Mouse (Mus musculus) monocyte, adult 5-6 weeks (primary cell): Measurements from ENCODE around the gene Mylk4. TPM values are rescaled to one million over a fixed set of nuclear protein-coding genes. Genes with fewer than 3 reads are reported as not detected.

ENCODE experiments used
- ATAC-seq: fragments of 153-309, 156-312 bp; replicated peaks from 2 replicates; pipeline ENCODE4 v1.8.0; 2017; ENCODE audit warnings: mild to moderate bottlenecking; ENCODE audit not compliant: low TSS enrichment, insufficient number of reproducible peaks, severe bottlenecking, poor library complexity, low FRiP score
- total RNA-seq: library from RNA; stranded (forward); fragments of 200-1000, 200-491, 200-594 nt; gene quantifications from 3 replicates; pipeline ENCODE4 v1.2.3, GENCODE M21; 2017

Mylk4 gene
- total RNA-seq: not detected in 3 replicates

DNA sequence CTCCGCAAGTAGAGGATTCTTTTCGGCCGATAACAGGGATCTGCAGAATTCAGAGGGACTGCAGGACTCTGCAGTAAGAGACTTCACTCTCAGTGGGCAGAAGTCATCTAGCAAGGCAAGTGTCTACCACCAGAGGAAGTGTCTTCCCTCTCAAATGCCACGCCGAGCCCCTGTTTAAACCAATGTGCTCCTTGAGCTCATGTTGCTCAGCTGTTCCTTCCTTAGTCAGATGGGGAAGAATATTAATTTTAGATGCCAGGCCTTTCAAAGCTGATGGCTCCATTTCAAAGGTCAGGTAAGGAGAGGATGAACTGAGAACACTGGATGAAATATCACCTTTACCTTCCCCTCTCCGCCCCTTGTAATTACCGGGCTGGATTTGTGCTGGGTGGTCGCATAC, at the start of gene Mylk4:
Gene Mylk4, minus strand, starts transcription at position 139 of the 400 bp plus-strand sequence.
- ATAC-seq: no peak

- ATAC-seq: no peak
Measured at GRCm38 (mm10) chr13:32833237-32833636, 49.5 kb upstream of the Mylk4 start.

GRCm38 (mm10) chr13:32832776-32833175, 49.0 kb upstream of the Mylk4 start:
- ATAC-seq: no peak

DNA sequence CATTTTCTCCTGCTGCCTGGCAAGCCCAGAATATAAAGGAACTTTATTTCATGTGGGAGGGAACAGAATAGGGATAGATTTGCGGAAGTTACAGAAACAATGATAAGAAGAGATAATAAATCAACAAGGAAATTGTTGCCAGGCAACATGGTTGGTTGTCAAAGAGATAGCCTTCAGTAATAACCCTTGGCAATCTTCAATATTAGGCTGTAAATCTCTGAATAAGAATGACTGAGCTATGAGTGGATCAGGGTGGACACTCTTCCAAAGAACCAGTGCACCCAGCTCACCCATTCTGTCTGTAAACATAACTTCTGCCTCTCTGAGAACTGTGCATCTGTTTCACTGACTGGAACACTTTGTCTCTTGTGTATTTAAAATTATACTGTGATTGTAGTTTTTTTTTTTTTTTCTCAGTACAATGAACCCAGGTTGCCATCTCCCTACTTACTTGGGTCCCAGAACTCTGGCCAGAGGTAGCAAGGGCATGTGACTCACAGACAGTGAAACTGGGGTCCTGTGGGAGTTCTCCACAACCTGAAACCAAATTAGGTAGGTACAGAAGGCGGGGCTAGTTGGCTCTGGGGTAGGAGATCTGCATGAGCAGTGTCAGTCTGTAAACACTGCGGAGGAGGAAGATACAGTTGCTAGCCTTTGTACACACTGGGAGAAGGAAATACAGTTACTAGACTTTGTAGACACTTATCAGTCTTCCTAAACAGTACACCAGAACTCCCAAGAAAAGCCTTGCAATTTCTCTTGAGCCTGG, 47.9 kb upstream of the Mylk4 start:
- ATAC-seq: peak; percentile 49; the same call in 1 of the 2 replicates

- ATAC-seq: no peak
Measured at GRCm38 (mm10) chr13:32828886-32829285, 45.1 kb upstream of the Mylk4 start.

DNA sequence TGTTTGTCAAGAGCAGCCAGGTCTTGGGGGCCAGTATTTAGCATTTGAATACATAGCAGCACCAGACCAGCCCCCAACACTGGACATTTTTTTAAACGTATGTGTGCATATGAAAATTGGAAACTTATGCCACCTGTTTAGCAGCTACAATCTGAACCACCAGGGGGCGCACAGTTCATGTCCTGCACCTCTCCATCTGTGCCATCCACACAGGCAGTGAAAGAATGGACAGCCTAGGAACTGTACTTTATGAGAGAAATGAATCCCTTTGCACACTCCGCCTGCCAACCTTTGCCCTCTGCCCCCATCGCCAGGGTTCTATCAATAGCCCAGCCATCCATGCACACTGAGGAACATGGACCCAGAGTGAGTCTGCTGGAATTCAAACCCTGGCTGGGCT, 44.2 kb upstream of the Mylk4 start:
- 0 out of 2 replicates have a peak, but pooled peaks have one; percentile 49 for ATAC-seq

GRCm38 (mm10) chr13:32827111-32827822, 43.5 kb upstream of the Mylk4 start:
- no peak for ATAC-seq

DNA sequence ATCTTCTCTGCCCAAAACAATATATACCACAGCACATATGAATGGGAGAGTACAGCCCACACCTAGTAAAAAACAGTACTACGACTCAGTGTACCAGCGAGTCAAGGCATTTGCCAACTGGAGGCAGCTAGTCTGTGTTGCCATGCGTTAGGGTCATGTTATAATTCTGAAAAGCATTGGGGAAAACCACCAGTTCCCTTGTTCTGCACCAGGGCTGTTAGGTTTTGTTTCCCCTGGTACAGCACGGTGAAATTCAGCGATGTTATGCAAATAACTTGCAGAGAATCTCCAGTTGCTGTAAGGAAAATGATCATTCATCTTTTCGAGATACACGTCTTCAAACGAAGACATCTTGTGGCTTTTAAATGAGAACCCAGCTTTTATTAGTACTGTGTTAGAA, 41.8 kb upstream of the Mylk4 start:
- ATAC-seq: no peak

DNA sequence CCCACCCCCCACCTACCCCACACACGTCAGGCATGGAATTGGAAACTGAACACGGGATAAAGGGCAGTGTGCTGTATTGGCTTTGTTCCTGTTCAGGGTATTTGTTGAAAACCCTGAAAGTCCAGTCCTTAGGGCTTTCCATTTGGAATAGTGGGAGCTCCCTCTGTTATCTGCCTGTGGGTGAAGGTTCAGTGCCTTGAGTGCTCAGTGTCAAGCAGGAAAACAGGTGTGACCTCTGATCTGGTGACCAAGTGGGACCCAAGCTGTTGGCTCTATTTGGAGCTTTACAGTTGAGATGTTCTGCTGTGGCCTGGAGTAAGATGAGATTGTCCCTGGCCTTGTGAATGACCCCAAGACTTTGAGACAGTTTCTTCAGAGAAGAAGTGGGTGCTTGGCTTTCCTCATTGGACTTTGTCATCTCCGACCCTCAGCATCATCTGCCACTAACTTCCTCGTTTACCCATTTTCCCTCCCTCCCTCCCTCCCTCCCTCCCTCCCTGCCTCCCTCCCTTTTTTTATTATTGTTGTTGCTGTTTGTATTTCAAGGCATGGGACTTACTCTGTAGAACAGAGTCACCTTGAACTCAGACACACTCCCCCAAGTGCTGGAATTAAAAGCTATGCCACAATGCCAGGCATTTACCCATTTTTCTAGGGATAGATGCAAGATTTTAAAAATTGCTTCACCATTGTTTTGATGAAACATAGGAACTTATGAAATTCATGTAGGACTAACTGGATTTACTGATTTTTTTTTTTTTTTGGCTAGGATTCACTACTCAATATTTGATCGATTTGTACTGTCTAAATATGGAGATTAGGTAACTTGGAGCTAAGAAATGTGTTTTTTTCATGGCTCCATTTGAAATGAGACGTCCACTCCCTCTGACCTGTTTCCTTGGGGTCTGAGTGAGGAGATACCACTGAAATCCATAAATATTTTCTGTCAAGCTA, 40.9 kb upstream of the Mylk4 start:
- ATAC-seq: no peak

- no peak for ATAC-seq
Measured at GRCm38 (mm10) chr13:32823126-32823525, 39.4 kb upstream of the Mylk4 start.

DNA sequence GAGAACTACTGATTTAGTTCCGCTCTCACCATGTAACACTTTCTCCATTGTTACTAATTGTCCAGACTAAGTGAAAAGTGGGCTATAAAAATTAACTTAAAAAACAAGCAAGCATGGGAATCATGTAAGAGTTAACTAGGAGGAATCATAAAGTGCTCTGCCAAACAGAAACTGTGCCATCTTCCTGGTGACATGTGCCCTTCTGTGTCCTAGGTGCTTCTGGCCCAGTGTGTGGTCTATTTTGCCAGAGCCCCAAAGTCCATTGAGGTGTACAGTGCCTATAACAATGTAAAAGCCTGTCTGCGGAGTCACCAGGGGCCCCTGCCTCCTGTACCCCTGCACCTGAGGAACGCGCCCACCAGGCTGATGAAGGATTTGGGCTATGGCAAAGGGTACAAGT, 37.9 kb upstream of the Mylk4 start:
- no peak for ATAC-seq

DNA sequence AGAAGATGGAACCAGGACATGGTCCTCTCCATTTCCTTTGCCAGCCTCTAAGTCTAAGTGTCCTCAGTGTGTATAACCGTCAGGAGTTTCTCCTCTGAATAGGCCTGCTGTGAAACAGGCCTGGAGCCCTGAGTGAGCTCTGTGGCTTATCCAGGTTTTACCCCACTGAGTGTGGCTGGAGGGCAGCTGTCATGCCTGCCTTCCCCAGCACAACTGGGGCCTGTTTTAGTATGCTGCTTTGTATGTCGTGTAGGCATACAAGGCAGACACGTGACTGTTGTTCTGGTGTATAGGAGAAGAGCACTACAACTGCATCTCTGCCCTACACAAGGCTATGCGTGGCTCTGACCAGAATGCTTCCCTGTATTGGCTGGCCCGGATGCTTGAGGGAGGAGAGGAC, 36.2 kb upstream of the Mylk4 start:
- ATAC-seq: no peak

DNA sequence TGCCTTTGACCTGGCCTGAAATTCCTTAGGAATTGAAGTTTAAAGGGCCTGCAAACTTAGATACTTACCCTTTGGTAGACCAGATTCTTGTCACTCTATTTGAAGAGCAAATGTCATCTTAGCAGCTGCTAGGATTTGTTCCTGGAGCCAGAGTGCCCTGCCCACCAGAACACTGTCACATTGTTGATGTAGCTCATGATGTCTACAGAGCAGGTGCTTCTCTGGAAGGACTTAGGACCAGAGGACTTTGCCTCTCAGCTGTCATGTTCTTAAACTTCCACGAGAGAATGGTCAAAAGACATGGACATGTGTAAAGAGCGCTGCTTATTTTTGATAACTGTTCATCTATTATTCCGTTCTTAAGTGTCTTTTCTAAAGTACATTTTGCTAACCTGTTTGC, 35.5 kb upstream of the Mylk4 start:
- no peak for ATAC-seq

DNA sequence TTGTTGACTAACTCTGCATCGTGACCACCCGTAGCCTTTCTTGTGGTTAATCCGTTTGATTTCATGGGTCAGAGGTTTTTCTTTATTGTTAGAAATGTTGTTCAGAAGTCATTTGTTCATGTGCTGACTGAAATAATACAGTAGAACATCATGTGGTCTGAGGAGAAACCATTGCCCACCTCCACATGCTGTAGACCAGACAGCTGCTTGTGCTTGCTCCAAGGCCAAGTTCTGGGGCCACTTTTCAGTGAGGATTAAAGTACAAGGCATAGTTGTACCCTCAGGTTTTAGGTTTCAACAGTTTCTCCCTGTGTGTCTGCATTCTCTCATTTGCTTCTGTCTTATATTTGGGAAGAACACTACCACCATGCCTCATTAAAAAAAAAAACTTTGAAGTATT, 23.9 kb upstream of the Mylk4 start:
- ATAC-seq: no peak

DNA sequence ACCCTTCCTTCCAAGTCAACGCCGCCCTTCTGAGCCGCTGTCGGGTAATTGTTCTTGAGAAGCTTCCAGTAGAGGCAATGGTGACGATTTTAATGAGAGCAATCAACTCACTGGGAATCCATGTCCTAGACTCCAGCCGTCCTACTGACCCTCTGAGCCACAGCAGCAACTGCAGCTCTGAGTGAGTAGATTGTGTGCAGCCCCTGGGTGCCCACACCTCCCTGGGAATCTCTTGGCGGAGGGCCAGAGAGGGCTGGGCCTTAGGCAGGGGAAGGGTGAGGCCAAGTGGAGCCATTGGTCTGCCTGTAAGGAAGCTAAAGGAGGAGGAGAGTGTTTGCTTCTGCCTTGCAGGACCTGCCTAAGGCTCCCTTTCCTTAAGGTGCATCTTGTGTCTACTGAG, 23.1 kb upstream of the Mylk4 start:
- ATAC-seq: no peak

DNA sequence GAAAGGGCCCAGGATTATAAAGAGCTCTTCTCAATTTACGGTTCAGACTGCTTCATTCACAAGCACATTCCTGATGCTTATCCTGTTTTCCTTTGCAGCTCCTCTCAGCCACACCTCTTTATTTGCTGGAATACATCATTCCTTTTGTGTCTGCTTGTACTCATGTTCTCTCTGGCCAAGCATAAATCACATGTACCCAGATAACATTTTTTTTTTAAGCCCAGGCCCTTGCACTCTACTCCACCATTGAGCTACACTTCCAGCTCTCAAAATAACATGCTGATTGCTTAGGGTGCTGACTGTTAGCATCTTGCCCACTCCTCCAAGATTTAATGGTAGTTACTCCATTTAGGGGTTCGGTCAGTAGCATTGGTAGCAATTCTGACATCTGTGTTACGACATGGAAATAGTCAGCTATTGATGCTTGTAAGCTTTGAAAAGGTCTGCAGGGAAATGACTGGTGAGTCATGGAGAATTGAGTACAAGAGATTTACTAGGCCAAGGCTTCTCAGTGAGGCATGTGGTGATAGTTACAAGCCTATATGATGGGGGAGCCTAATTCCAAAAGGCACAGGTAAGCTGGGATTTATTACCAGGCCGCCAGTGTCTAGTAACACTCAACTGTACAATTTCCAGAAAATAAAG, 20.1 kb upstream of the Mylk4 start:
- ATAC-seq: no peak

DNA sequence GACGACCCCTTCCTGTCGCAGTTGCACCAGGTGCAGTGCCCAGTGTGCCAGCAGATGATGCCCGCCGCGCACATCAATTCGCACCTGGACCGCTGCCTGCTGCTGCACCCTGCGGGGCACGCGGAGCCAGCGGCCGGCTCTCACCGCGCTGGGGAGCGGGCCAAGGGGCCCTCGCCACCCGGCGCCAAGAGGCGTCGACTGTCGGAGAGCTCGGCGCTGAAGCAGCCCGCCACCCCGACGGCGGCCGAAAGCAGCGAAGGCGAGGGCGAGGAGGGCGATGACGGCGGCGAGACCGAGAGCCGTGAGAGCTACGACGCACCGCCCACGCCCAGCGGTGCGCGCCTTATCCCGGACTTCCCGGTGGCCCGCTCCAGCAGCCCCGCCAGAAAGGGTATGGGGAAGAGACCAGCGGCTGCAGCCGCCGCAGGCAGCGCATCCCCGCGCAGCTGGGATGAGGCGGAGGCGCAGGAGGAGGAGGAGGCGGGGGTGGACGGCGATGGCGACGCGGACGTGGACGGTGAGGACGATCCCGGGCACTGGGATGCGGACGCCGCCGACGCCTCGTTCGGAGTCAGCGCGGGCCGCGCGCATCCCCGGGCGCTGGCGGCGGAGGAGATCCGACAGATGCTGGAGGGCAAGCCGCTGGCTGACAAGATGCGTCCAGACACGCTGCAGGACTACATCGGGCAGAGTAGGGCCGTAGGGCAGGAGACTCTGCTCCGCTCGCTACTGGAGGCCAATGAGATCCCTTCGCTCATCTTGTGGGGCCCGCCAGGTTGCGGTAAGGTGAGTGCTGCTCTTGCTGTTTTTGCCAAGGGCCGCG, 18.7 kb upstream of the Mylk4 start, which contains the start of gene D930007J09Rik:
Gene D930007J09Rik, minus strand, starts transcription at position 591 of the 823 bp plus-strand sequence.
- no peak for ATAC-seq

GRCm38 (mm10) chr13:32801693-32802221, 18.0 kb upstream of the Mylk4 start, which contains the start of gene Wrnip1:
Wrnip1 (plus strand) TSS chr13:32802038.
- ATAC-seq: peak; percentile 97
